ENCODE assay signal across 8 mouse cellular contexts in genomic region chr5:113133080-113133491, GRCm38 (mm10). TPM values are rescaled to one million over a fixed set of nuclear protein-coding genes. Genes with fewer than 3 reads are reported as not detected.
DNase-seq lines count a peak whose midpoint lies in the region; ATAC-seq lines count a peak whose summit lies in the region.

No protein-coding gene starts in this region.

- H3K27ac ChIP-seq in heart, embryonic 12.5 days (ENCODE audit: poor library complexity, severe bottlenecking), result peak overlapping the region; percentile 97
- peak overlapping the region; percentile 94 for H3K27ac ChIP-seq in kidney, embryonic 15.5 days

- 40% methylated on average over 9 of the region's 9 CpGs for WGBS in heart, embryonic 12.5 days
- 40% methylated on average over 9 of the region's 9 CpGs for WGBS in kidney, embryonic 15.5 days

- peaks cover 74% of the 10 kb centered on the region for H3K4me1 ChIP-seq in heart, embryonic 12.5 days (replicated peaks)
- H3K4me1 ChIP-seq in kidney, embryonic 15.5 days, result peaks cover 60% of the 10 kb centered on the region

- no peaks in the 10 kb centered on the region for H3K9me3 ChIP-seq in heart, embryonic 12.5 days (replicated peaks)
- no peaks in the 10 kb centered on the region for H3K9me3 ChIP-seq in kidney, embryonic 15.5 days (replicated peaks)

- H3K9ac ChIP-seq in heart, embryonic 12.5 days, result peak overlapping the region; percentile 60
- no peak overlapping the region for H3K9ac ChIP-seq in kidney, embryonic 15.5 days

- H3K36me3 ChIP-seq in heart, embryonic 12.5 days, result peaks cover 13% of the 10 kb centered on the region
- H3K36me3 ChIP-seq in kidney, embryonic 15.5 days, result no peaks in the 10 kb centered on the region

- DNase-seq in adrenal gland, adult 2 months, result peak; percentile 57
- DNase-seq in adrenal gland, adult 8-10 months, result no peak
- DNase-seq in lung, postnatal 36 days, result peak; percentile 79
- DNase-seq in cerebellum, adult 8-10 months, result no peak
- no peak for DNase-seq in ovary, postnatal 14 days (ENCODE audit: low spot score)

- H3K4me3 ChIP-seq in heart, embryonic 12.5 days, result no peak overlapping the region
- no peak overlapping the region for H3K4me3 ChIP-seq in kidney, embryonic 15.5 days (replicated peaks)

- ATAC-seq in heart, embryonic 12.5 days (ENCODE audit: insufficient number of reproducible peaks, low FRiP score), result peak; percentile 63
- ATAC-seq in kidney, embryonic 15.5 days (replicated peaks; ENCODE audit: low FRiP score), result peak; percentile 34; the same call in 1 of the 2 replicates
- no peak for ATAC-seq in granulocyte monocyte progenitor cell, adult 5-6 weeks (replicated peaks; ENCODE audit: poor library complexity, severe bottlenecking)

- H3K27me3 ChIP-seq in heart, embryonic 12.5 days (replicated peaks), result no peaks in the 10 kb centered on the region
- peaks cover 10% of the 10 kb centered on the region for H3K27me3 ChIP-seq in kidney, embryonic 15.5 days

- peak overlapping the region; percentile 23; the same call in 1 of the 2 replicates for H3K4me2 ChIP-seq in heart, embryonic 12.5 days
- 0 out of 2 replicates have a peak overlapping the region, but pooled peaks have one; percentile 8 for H3K4me2 ChIP-seq in kidney, embryonic 15.5 days

RNA-seq across cellular contexts. Expression of gene Crybb3, which starts 51.7 kb away (rescaled TPM):
- under 1 TPM; 0.23 to 0.31 TPM for total RNA-seq in adrenal gland, adult 2 months (2021)
- polyA plus RNA-seq in adrenal gland, adult 2 months (2012; rRNA removed), result 0.91 and 1.9 TPM in 2 replicates
- total RNA-seq in adrenal gland, adult 8-10 months (2022), result 1 to 10 TPM in 2 of 4 experiments, under 1 TPM in 1, not detected in 1; 0.84 to 2.6 (median 2.3) TPM
- polyA plus RNA-seq in heart, embryonic 12.5 days (2016; fragmentation: Nextera tagmentation; extraction: Ambion mirVana), result 1.4 and 1.5 TPM in 2 replicates
- polyA plus RNA-seq in kidney, embryonic 15.5 days (2015; fragmentation: Nextera tagmentation; extraction: Ambion mirVana), result 1.1 and 1.2 TPM in 2 replicates
- total RNA-seq in granulocyte monocyte progenitor cell, adult 5-6 weeks (2014; fragmentation: Nextera tagmentation), result not detected in 2 replicates
- total RNA-seq in granulocyte monocyte progenitor cell, adult 5-6 weeks (2017), result not detected in 2 replicates

Comparison
In these comparisons a context has a peak if more than half of its experiments do, and no peak if none do; other contexts are left out.
1. DNase-seq: peak in adrenal gland, adult 2 months (single experiment) and lung, postnatal 36 days (single experiment); none in adrenal gland, adult 8-10 months (single experiment), cerebellum, adult 8-10 months (single experiment) and ovary, postnatal 14 days (single experiment).